Mouse (Mus musculus): ENCODE data around the gene Fam214b. TPM values are rescaled to one million over a fixed set of nuclear protein-coding genes. Genes with fewer than 3 reads are reported as not detected.

Gene Fam214b
- polyA plus RNA-seq, 1 experiment from 2014 or later = 8.1 TPM

DNA sequence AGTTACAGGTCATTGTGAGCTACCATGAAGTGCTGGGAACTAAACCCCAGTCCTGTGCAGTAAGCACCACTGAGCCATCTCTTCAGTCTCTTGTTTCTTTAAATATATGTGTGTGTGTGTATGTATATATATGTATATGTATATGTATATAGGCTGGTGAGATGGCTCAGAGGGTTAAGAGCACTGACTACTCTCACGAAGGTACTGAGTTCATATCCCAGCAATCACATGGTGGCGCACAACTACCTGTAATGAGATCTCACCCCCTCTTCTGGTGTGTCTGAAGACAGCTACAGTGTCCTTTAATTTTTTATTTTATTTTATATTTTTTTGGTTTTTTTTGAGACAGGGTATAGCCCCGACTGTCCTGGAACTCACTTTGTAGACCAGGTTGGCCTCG lies 19.5 kb upstream of the Fam214b start:
- H3K27me3 ChIP-seq (ENCODE audit: insufficient read depth, low read length) = no peaks in the 10 kb centered on the region
- ATAC-seq (replicated peaks; ENCODE audit: low FRiP score, low read depth) = no peak

DNA sequence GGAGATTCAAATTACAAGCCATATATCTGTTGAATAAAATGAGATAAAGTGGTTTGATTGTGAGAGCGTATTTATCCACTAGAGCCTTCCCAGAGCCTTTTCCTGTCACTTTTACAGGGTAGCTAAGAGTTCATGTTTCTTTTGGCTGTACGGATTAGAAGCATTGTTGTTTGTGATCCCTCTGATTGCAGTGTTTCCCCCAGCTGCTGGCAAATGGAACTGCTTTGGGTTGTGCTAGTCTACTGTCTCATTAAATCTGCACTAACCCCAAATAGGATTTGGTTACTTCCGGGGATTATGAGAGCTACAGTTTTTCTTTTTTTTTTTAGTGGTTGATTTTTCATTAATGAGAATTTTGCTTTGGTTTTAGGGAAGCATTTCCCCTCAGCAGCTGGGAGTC lies 14.3 kb upstream of the Fam214b start:
- H3K36me3 ChIP-seq (ENCODE audit: insufficient read depth, low read length) = no peaks in the 10 kb centered on the region
- 19% methylated on average over 3 of the region's 3 CpGs for WGBS
- no peaks in the 10 kb centered on the region for H3K27me3 ChIP-seq (ENCODE audit: insufficient read depth, low read length)
- H3K4me3 ChIP-seq (replicated peaks; ENCODE audit: low read depth, low read length) = no peak overlapping the region; the same call in 1 of the 2 replicates
- ATAC-seq (replicated peaks; ENCODE audit: low FRiP score, low read depth) (no peak), DNase-seq (ENCODE audit: low spot score) (peak; percentile 89)
- H3K27ac ChIP-seq = 0 out of 2 replicates have a peak overlapping the region, but pooled peaks have one; percentile 6
- no peak overlapping the region for H3K4me2 ChIP-seq (ENCODE audit: low read length)
- H3K9ac ChIP-seq (ENCODE audit: low read depth, low read length) = no peak overlapping the region
- TF ChIP-seq CTCF (IDR thresholded peaks at IDR 0.05; ENCODE audit: low read depth) = peak; percentile 26; the same call in 1 of the 2 replicates
- no peaks in the 10 kb centered on the region for H3K9me3 ChIP-seq (replicated peaks; ENCODE audit: low read length)
- H3K4me1 ChIP-seq (replicated peaks; ENCODE audit: insufficient read depth, low read length) = peaks cover 4% of the 10 kb centered on the region; the same call in 1 of the 2 replicates

More for the DNA sequence above, 19.5 kb upstream of the Fam214b start:
- TF ChIP-seq CTCF (IDR thresholded peaks at IDR 0.05; ENCODE audit: low read depth) = no peak
- no peaks in the 10 kb centered on the region for H3K36me3 ChIP-seq (ENCODE audit: insufficient read depth, low read length)
- H3K4me1 ChIP-seq (replicated peaks; ENCODE audit: insufficient read depth, low read length) = no peaks in the 10 kb centered on the region
- H3K9ac ChIP-seq (ENCODE audit: low read depth, low read length) = no peak overlapping the region
- no peak overlapping the region for H3K27ac ChIP-seq
- H3K4me2 ChIP-seq (ENCODE audit: low read length) = no peak overlapping the region
- H3K4me3 ChIP-seq (replicated peaks; ENCODE audit: low read depth, low read length) = no peak overlapping the region
- DNase-seq (ENCODE audit: low spot score) = no peak
- no peaks in the 10 kb centered on the region for H3K9me3 ChIP-seq (replicated peaks; ENCODE audit: low read length)
- WGBS = 93% methylated on average over 4 of the region's 4 CpGs

- peak overlapping the region; percentile 90 for H3K4me2 ChIP-seq (ENCODE audit: low read length)
- H3K27ac ChIP-seq = peak overlapping the region; percentile 85; the same call in 1 of the 2 replicates
- H3K9me3 ChIP-seq (replicated peaks; ENCODE audit: low read length) = no peaks in the 10 kb centered on the region
- peaks cover 4% of the 10 kb centered on the region; the same call in 1 of the 2 replicates for H3K4me1 ChIP-seq (replicated peaks; ENCODE audit: insufficient read depth, low read length)
- no peaks in the 10 kb centered on the region for H3K27me3 ChIP-seq (ENCODE audit: insufficient read depth, low read length)
- peak overlapping the region; percentile 80; the same call in 1 of the 2 replicates for H3K9ac ChIP-seq (ENCODE audit: low read depth, low read length)
- no peak for TF ChIP-seq CTCF (IDR thresholded peaks at IDR 0.05; ENCODE audit: low read depth)
- 20% methylated on average over 3 of the region's 3 CpGs for WGBS
- H3K4me3 ChIP-seq (replicated peaks; ENCODE audit: low read depth, low read length) = peak overlapping the region; percentile 82
- ATAC-seq (replicated peaks; ENCODE audit: low FRiP score, low read depth) (no peak), DNase-seq (ENCODE audit: low spot score) (no peak)
- no peaks in the 10 kb centered on the region for H3K36me3 ChIP-seq (ENCODE audit: insufficient read depth, low read length)
Measured at GRCm38 (mm10) chr4:43059697-43060096, 13.7 kb upstream of the Fam214b start.

GRCm38 (mm10) chr4:43058753-43059654 lies 13.0 kb upstream of the Fam214b start, which contains the start of gene Unc13b:
Unc13b (plus strand) TSS chr4:43058953.
- no peak for TF ChIP-seq CTCF (IDR thresholded peaks at IDR 0.05; ENCODE audit: low read depth)
- H3K9me3 ChIP-seq (replicated peaks; ENCODE audit: low read length) = no peaks in the 10 kb centered on the region
- WGBS = 1% methylated on average over 85 of the region's 90 CpGs
- peak within 1 kb of the TSS; percentile 80 for H3K9ac ChIP-seq (ENCODE audit: low read depth, low read length)
- peak within 1 kb of the TSS; percentile 90 for H3K4me2 ChIP-seq (ENCODE audit: low read length)
- no peaks in the 10 kb centered on the region for H3K27me3 ChIP-seq (ENCODE audit: insufficient read depth, low read length)
- H3K27ac ChIP-seq = peak within 1 kb of the TSS; percentile 85
- no peaks in the 10 kb centered on the region for H3K36me3 ChIP-seq (ENCODE audit: insufficient read depth, low read length)
- DNase-seq (ENCODE audit: low spot score) (peak; percentile 97), ATAC-seq (replicated peaks; ENCODE audit: low FRiP score, low read depth) (peak; percentile 94)
- H3K4me3 ChIP-seq (replicated peaks; ENCODE audit: low read depth, low read length) = peak within 1 kb of the TSS; percentile 82
- peaks cover 4% of the 10 kb centered on the region; the same call in 1 of the 2 replicates for H3K4me1 ChIP-seq (replicated peaks; ENCODE audit: insufficient read depth, low read length)

DNA sequence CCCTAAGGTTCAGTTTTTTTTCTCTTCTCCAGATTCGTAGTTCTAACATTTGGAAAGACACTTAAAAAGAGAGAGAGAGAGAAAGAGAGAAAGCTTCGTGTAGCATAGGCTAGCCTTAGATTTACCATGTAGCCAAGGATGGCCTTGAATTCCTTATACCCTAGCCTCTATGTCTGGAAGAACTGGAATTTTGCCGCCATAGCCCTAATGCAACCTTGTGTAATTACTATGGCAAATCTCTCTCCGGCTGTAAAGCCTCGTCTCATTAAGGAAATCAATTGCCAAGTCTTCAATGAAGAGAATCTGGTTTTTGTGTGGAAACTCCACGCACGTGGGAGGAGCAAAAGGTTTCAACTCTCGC lies 12.4 kb upstream of the Fam214b start:
- WGBS = 21% methylated on average over 8 of the region's 8 CpGs
- ATAC-seq (replicated peaks; ENCODE audit: low FRiP score, low read depth) (no peak), DNase-seq (ENCODE audit: low spot score) (no peak)
- H3K4me2 ChIP-seq (ENCODE audit: low read length) = peak overlapping the region; percentile 90
- H3K9ac ChIP-seq (ENCODE audit: low read depth, low read length) = peak overlapping the region; percentile 80; the same call in 1 of the 2 replicates
- no peaks in the 10 kb centered on the region for H3K27me3 ChIP-seq (ENCODE audit: insufficient read depth, low read length)
- H3K4me3 ChIP-seq (replicated peaks; ENCODE audit: low read depth, low read length) = peak overlapping the region; percentile 82
- no peak for TF ChIP-seq CTCF (IDR thresholded peaks at IDR 0.05; ENCODE audit: low read depth)
- no peaks in the 10 kb centered on the region for H3K9me3 ChIP-seq (replicated peaks; ENCODE audit: low read length)
- H3K27ac ChIP-seq = no peak overlapping the region
- peaks cover 4% of the 10 kb centered on the region; the same call in 1 of the 2 replicates for H3K4me1 ChIP-seq (replicated peaks; ENCODE audit: insufficient read depth, low read length)
- H3K36me3 ChIP-seq (ENCODE audit: insufficient read depth, low read length) = no peaks in the 10 kb centered on the region

DNA sequence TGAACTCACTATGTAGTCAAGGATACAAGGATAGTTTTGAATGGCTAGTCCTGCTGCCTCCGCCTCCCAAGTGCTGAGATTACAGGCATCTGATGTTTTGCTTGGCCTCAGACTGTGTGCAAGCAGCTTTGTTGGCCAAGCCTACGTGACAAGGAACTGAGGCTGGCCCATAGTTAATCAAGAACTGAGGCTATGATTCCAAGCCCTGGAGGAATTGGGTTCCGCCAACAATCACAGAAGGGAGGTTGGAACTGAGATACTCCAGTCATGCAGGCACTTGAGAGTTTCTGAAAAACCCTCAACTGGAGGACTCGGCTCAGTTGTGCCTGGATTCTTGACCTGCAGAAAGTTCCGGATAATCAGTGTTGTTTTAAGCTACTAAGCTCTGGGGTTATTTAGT lies 11.6 kb upstream of the Fam214b start:
- WGBS = 87% methylated on average over 5 of the region's 5 CpGs
- no peak overlapping the region for H3K4me2 ChIP-seq (ENCODE audit: low read length)
- no peak overlapping the region for H3K27ac ChIP-seq
- DNase-seq (ENCODE audit: low spot score) (no peak), ATAC-seq (replicated peaks; ENCODE audit: low FRiP score, low read depth) (no peak)
- H3K4me3 ChIP-seq (replicated peaks; ENCODE audit: low read depth, low read length) = no peak overlapping the region
- no peak for TF ChIP-seq CTCF (IDR thresholded peaks at IDR 0.05; ENCODE audit: low read depth)
- no peak overlapping the region for H3K9ac ChIP-seq (ENCODE audit: low read depth, low read length)
- no peaks in the 10 kb centered on the region for H3K27me3 ChIP-seq (ENCODE audit: insufficient read depth, low read length)
- H3K9me3 ChIP-seq (replicated peaks; ENCODE audit: low read length) = no peaks in the 10 kb centered on the region
- H3K36me3 ChIP-seq (ENCODE audit: insufficient read depth, low read length) = no peaks in the 10 kb centered on the region
- peaks cover 4% of the 10 kb centered on the region; the same call in 1 of the 2 replicates for H3K4me1 ChIP-seq (replicated peaks; ENCODE audit: insufficient read depth, low read length)
